Mouse (Mus musculus): ENCODE measurements at regions not wholly inside any gene's neighbourhood (a gene's known extent, or its start where the extent isn't known, plus 50 kb on each side); places are given as distances from the start of the nearest gene placed in this dataset.

DNA sequence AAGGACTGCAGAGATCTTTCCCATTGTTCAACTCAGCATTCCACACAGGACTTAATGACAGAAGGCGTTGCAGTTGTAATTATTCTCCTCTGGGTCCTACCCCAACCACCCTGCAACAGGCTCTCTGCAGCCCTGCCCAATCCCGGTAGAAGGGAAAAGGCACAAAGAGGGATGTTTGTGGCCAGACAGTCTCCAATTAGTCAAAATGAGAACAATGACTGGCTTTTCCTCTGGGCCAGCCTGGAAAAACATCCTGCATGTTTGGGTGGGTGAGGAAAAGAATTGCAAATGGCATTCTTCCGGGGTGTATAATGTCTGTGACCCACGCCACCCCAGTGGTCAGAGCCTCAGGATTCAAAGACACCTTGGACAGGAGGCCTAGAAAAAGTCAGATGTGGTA is 168.8 kb upstream of the Spag17 start:
- no peak for DNase-seq (ENCODE audit: low spot score)

DNA sequence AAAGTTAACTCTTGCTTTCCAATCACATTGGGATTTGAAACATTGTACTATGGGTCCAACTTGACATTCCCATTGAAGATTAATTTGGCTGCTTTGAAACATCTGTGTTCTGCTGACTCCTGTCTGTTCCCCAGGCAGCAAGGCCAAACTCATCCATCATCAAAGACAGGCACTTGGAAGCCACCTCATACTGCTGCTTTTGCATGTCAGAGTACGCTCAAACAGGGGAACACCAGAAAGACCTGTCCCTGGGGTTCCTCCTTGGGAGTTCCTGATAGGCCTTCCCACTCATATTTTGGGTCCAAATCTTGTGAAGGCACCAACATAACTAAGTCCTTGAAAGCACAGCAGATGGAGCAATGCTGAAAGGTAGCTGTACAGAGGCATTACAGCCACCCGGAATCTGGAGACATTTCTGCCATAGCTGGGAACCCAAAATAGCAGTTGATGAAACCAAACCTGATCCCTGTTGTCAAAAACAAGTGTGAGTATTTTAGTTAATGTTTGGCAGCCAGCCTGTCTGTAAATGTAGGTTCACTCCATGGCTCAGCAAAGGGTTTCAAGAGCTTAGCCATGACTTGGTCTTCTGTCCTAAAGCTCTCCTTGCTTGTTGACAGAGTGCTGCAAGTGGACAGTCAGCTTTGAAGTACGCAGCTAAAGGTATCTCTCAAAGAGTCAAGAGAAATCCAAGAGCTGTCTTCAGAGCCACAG is 147.0 kb upstream of the Spag17 start:
- DNase-seq (ENCODE audit: low spot score) = no peak

DNA sequence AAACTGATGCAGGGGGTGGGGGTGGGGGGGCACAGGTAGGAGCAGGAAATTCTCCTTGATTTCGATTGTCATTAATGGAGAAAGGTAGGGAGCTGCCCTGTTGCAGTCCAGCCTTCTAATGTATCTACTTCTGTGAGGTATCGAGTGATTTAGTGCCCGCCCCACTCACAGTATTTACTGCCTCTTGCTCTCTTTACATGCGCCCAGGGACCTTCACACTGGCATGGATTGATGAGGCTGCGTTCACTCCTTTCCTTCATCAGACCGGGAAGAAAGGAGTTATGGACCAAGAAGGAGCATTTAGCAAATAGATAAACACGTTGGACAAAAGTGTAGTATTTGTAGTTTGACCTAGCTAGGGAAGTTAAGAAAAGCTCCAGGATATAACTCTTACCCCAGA is 145.6 kb upstream of the Spag17 start:
- no peak for DNase-seq (ENCODE audit: low spot score)

DNA sequence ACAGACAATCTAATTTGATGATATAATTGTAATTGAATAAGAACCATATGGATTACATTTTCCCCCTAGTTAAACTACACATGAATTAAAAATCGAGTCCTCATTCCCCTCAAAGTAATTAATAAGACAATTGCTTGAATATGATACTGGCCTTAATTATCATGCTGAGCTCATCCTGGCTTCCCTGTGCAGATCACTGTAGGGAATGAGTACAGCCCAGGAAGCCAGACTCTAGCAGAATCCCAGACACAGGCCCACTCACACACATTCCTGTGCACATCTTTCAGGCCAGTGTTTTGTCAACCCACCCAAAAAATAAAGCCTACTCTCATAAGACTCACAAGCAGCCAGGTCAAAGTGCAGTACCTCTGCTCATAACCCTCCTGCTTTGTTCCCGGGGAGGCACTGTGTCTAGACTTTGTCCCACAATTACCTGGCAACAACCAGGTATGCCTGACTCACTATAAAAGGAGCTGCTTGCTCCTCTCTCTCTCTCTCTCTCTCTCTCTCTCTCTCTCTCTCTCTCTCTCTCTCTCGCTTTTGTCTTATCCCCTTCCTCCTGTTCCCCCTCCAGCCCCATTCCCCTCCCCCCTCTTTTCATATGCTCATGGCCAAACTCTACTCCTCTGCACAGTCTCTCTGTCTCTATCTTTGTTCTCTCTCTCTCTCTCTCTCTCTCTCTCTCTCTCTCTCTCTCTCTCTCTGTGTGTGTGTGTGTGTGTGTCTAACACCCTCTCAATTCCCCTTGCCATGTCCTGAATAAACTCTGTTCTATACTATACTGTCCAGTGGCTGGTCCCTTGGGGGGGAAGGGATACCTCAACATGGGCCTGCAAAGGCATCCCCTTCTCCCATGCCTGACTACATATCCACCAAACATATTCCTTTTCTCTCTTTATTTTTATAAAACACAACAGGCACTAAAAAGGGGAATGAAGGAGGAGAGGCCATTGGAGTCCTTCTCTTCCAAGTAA is 143.7 kb upstream of the Spag17 start:
- DNase-seq (ENCODE audit: low spot score) = no peak

DNA sequence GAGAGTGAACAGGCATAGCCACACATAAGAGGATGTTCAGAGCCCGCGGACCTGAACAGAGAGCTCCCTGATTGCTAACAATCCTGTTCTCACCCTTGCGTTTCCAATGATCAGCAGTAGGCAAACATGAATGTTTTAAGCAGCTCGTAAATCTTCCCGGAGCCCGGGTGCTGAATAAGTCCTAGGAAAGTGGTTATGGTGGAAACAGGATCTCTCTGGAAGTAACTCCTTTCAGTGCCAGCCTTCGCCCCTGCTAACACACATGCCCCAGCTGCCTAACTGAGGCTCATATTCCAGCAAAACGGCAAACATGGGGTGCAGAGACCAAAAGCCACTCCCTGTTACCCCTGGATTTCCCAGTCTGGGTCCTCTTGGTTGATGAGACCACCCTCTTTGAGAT is 135.5 kb upstream of the Spag17 start:
- DNase-seq (ENCODE audit: low spot score) = no peak

DNA sequence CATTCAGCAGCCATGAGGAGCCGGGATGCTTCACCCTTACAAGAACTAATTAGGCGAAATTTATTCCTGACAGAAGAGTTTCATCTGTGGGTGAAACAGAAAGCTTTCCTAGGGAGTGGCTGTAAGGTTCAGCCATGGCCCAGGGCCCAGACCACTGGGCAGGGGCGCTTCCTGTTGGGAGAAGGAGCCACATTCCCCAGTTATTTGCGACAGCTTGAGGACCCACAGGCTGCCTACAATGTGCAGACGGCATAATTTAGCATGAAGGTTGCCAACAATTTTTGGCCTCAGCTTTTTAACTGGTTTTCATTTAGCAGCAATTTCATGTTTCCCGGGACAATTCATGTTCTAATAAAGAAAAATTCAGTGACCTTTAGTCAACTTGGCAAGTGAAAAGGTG is 106.7 kb upstream of the Spag17 start:
- DNase-seq (ENCODE audit: low spot score) = no peak

DNA sequence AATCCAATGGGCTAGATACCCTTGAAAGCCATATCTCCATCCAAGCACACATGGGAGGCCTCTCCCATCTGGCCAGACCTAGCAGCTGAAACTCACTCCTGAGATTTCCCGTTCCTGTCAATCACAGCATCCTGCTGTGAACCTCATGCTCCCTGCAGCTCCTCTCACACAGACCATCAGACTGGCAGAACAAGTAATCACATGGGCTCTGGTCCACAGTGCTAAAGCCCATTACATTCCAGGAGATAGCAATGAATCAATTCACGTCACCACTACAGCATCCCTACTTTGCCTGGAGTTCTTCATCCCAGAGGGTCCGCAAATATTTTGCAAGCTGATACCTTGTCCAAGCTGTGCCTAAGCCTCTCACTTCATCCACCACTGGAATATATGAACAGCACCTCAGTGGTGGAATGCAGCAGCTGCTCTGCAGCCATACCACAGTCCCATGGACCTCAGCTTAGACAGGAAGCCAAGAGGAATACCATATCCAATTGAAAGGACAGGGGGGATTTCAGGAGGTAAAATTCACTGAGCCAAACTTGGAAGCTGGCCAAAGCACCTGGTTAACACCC is 99.2 kb upstream of the Spag17 start:
- DNase-seq (ENCODE audit: low spot score) = no peak

DNA sequence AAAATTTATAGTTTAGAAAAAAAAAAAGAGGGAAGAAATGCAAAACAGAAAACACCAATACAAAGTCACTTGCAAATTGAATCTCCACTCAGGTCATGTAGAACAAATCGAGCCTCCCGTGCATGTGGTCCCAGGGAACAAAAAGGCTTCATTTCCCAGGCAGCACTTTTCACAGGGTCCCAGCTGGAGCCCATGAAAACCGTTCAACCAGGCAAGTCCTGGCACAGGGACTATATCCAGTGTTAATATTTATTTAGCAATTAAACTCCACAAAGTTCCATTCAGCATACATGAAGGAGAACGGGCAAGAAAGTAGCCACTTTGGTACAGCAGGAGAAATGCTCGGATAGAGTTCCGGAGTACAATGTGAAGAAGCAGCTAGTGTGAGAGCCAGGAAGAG is 93.9 kb upstream of the Spag17 start:
- no peak for DNase-seq (ENCODE audit: low spot score)

DNA sequence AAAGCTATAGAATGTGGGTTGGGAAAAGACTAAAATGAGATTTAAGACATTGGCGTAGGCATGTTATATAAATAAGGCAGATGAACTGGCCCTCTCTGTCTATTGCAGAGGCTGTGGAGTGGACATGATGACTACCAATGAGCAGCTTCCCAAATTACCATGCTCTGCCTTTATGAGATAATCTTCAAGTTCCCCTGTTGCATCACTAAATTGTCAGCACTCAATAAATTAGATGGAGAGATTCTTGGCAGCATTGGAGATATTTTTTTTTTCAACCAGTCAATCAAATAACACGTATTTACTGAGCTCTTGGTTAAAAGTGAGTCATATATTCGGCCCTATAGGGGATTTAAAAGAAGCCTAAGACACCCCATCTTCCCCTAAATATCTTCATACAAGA is 91.6 kb upstream of the Spag17 start:
- DNase-seq (ENCODE audit: low spot score) = no peak

DNA sequence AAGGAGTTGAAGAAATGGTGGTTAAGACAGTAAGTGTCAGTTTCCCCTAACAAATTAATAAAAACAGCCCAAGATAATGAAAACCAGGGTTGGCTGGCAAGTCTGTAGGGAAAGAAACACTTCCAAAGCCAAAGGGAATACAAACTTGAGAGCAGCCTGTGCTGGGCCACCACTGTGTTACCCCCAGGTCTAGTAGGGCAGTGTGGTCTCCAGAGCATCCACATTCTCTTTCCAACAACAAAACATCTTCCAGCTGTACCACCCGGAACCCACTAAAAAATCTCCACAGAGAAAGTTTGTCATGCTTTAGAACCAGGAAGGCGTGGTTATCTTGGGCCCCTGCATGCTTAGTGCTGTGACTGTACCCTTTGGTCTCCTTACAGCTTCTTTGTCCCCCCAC is 89.4 kb upstream of the Spag17 start:
- no peak for DNase-seq (ENCODE audit: low spot score)

DNA sequence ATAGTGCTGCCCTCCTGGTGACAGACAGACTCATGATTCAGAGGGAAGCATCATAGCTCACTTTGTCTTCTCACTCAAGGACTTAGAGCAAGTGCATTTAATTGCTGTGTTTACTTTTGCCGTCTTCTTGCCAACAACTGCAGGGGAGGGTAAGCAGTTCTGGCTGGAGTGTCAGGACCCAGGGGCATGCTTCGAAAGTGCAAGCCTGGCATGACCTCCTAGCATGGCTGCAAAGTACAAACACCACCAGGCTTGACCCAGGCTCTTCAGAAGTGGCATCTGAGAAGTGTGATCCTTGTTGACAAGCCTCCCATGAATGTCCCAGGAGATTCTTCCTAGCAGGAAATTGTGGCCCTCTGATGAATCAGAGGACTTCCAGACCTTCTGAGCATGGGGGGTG is 87.4 kb upstream of the Spag17 start:
- no peak for DNase-seq (ENCODE audit: low spot score)

DNA sequence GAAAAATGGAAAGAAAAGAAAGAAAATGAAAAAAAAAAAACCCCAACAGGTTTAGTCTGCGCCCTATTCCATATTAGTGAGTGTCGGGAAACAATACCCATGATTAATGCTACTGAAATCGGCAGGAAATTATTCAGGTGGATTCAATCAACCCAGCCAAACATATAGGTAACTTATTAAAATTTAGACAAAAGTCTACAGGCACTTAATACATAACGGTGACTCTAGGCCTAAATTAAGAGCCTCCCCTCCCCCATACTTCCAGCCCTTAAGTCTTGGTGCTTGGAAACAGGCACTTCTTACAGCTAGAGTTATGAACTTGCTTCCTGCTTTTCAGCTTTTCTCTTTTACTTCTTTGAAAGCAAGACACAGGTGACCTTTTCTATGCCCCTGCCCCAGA is 74.7 kb upstream of the Spag17 start:
- DNase-seq (ENCODE audit: low spot score) = no peak

DNA sequence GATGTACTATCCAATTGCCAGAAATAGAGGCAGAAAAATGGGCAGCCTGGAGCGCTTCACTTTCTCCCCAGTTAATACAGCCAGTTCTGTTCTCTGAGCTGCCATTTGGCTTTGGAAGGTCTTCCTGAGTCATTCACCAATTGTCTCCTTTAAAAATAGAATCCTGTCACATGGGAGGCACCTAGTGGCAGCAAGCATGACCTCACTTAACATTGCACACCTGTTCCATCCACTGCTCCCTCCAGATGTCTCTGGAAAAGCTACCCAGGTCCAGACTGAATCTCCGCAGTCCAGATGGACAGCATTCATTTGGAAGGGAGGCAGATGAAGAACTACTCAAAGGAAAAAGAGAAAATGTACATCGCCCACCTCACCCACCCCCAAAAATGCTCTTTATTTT is 73.9 kb upstream of the Spag17 start:
- no peak for DNase-seq (ENCODE audit: low spot score)

DNA sequence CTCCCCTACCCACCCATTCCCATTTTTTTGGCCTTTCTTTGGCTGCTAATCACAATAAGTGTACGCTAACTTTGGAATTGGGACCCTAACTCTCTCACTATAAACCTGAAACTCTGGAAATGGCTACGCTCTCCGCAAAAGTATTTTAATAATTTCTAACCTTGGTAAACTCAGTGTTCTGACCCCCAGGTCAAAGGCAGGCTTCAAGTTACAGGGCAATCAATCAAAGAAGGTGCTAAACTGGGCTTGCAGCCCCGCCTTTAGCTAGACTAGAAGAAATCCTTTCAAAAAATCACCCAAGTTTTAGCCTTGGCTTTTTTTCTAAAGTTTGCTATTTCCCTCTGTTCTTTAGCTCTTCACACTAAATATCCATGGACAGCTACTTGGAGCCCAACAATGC is 72.4 kb upstream of the Spag17 start:
- DNase-seq (ENCODE audit: low spot score) = no peak

DNA sequence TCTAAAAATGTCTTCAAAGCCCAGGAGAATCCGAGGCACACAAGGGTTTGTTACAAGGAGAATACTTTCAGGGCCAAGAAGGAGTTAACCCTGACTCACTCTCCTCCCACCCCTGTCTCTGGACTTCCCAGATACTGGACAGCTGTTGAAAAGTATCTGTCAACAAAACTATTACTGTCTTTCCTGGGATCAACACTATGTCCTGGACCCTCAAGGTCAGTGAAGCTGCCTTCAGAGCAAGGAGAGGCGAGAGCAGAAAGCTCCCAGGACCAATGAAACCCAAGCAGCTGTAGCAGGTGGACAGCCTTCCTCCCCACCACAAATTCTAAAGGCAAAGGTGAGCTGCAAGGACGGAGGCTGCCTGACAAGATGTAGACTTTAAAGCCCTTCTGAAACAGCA is 70.1 kb upstream of the Spag17 start:
- no peak for DNase-seq (ENCODE audit: low spot score)

DNA sequence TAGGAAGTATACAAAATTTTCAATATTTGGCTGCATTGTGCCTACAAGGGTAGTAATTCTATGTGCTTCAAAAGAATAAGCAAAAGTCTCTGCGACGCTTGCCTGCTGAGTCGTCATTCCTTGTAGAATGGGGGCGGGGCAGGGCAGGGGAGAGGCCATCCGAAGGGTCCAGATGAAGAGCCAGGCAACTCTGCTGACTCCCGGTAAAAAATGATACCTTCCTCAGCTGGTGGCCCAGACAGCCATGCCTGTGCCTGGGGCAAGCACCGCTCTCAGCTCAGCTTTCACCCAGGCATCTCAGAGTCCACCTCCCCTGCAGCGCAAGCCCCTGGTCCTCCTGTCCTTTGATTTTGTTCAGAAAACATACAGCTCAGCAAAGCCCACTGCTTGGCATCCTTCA is 67.2 kb upstream of the Spag17 start:
- no peak for DNase-seq (ENCODE audit: low spot score)

DNA sequence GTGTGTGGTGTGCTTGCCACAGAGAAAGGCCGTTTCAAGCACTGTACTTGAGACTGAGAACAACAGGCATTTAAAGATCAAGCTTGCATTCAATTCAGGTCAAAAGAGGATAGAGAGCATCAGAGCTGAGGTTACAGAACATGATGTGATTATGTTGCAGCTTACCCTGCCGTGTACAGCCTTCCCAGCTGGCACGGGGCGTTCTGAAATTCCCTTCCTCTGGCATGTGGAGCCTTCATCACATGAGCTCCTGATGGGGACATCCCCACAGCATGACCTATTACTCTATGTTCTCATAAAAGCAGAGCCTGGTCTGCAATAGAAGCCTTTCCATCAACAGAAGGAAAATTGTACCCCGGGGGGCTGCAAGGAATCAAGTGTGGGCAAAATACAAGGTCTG is 62.5 kb upstream of the Spag17 start:
- no peak for DNase-seq (ENCODE audit: low spot score)

DNA sequence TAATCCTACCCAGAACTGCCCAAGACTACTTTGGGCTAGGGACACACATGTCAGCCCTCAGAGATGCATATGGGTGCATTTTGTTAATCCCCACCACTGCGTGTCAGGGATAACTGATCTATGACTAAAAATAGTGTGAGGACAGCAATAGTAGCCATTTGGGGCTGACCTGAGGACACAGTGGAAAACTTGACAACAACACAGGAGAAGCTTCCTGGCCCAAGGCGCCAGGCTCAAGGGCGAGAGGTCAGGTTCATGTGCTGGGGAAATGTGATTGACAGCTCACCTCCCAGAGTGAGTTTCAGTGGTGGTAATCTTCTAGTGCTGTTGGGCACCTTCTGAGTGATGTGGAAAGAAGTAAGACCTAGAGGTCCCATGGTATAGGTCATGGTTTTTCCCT is 62.0 kb upstream of the Spag17 start:
- no peak for DNase-seq (ENCODE audit: low spot score)

Data from testis, postnatal 10 days (tissue).